Mouse (Mus musculus): Measurements from ENCODE around the gene Cyp26a1. TPM values are rescaled to one million over a fixed set of nuclear protein-coding genes. Genes with fewer than 3 reads are reported as not detected.

Cyp26a1 gene
- polyA plus RNA-seq, 1 experiment from 2014 or later = 0.50 TPM

- Histone ChIP-seq H3K27me3 (no peaks in the 10 kb centered on the region), H3K9me3 (no peaks in the 10 kb centered on the region), H3K4me1 (no peaks in the 10 kb centered on the region), H3K4me3 (no peak overlapping the region), H3K36me3 (no peaks in the 10 kb centered on the region), H3K4me2 (no peak overlapping the region), H3K27ac (no peak overlapping the region), H3K9ac (no peak overlapping the region)
- no peak for ATAC-seq (ENCODE audit: borderline replicate concordance, extremely low read depth, low FRiP score, low TSS enrichment)
- 54% methylated on average over 7 of the region's 7 CpGs for WGBS
Measured at GRCm38 (mm10) chr19:37740043-37740442, 42.4 kb downstream of the Cyp26a1 start.

Other genes with a start within 250 kb of the Cyp26a1 start
- gene Exoc6, start 147.4 kb upstream of the Cyp26a1 start, polyA plus RNA-seq (2015; fragmentation: Nextera tagmentation; extraction: Ambion mirVana) = 11.6 and 12.8 TPM in 2 replicates
- not detected in 2 replicates for gene Cyp26c1, start 12.2 kb upstream of the Cyp26a1 start, polyA plus RNA-seq (2015; fragmentation: Nextera tagmentation; extraction: Ambion mirVana)

Data from lung, embryonic 15.5 days (tissue).